Mouse (Mus musculus) liver, postnatal 0 days (tissue): ENCODE data around the gene Tiam1.

ENCODE experiments used
- CTCF ChIP-seq: sonication (generic); IDR thresholded peaks from 2 replicates; pipeline ENCODE4 v1.5.1; 2016; ENCODE audit warnings: antibody characterized with exemption, low read depth
- EP300 ChIP-seq: IDR thresholded peaks from 2 replicates; pipeline ENCODE4 v1.6.1; 2016; ENCODE audit warnings: antibody characterized with exemption, low read depth, mild to moderate bottlenecking

DNA sequence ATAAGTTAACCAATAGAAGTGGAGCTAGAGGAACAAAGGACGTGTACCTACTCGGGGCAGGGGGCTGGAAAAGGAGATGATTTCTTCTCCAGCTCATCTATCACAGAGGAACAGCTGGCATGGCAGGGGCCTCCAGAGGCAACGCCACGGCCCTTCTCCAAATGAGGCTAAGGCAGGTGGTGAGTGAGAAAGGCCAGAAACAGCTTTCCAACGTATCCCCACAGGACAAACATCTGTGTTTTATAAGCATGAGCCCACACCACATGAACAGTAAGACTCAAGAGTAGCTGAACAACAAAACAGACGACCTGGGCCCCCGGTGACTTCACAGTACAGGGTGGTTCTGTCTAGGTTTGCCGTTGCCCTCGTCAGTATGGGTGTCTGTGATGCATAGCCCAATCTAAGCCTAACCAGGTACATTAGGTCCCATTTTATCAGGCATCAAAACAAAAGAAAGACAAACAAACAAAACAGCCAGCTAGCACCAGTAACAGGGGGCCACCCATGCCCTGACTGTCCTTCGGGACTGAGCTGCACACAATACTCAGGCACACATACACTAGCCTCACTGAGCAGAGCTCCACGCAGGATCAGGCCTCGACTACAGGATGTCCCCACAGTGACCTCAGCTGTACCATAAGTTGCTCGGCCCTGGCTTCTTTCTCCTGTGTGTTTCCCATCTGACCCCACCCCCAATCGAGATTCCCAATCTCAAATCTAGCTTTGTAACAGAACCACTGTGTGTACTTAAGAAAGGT lies 260.9 kb downstream of the Tiam1 start:
- TF ChIP-seq EP300 (no peak), CTCF (no peak)
